8 mouse cellular contexts compared by ENCODE assay signal in the genomic region with DNA sequence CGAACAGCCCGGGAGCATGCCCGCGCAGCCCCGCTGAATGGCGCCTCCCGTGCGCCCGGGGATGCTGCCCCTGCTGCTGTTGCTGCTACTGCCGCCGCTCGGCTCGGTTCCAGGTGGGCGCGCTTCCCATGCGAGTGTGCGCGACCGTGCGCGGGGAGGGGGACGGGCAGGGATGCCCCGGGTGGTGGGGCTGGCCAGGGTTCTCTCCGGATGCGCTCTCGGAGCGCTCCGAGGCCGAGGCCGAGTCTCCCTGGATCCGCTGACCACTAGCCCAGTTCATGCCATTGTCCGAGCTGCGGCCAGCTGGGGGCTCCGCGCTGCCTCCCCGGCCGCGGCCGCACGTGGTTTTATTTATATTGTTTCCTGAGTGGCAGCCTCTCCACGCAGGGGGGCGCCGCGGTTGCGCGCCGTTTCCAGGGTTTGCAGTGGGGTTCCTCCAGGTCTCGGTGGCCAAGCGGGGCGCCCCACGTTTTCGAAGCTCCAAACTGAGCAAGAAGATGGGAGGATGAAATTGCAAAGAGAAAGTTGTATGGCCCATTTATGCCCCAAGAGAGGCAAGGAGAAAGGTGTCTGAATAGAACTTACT. TPM values are rescaled to one million over a fixed set of nuclear protein-coding genes. Genes with fewer than 3 reads are reported as not detected.
A peak's percentile ranks its signal among the peaks of the same experiment; 100 is the strongest.
DNase-seq lines count a peak whose midpoint lies in the region; ATAC-seq and TF ChIP-seq lines count a peak whose summit lies in the region.

No protein-coding gene starts in this region.

- peak overlapping the region; percentile 94 for H3K9ac ChIP-seq in heart, embryonic 13.5 days
- H3K9ac ChIP-seq in liver, embryonic 15.5 days = no peak overlapping the region

- ATAC-seq in heart, embryonic 13.5 days (ENCODE audit: extremely low read depth, insufficient number of reproducible peaks, low FRiP score, low TSS enrichment) = peak; percentile 47
- no peak for ATAC-seq in liver, embryonic 15.5 days (ENCODE audit: insufficient read depth)
- no peak for ATAC-seq in megakaryocyte progenitor cell, adult 5-6 weeks (replicated peaks; ENCODE audit: poor library complexity)

- peak overlapping the region; percentile 94 for H3K4me2 ChIP-seq in heart, embryonic 13.5 days
- H3K4me2 ChIP-seq in liver, embryonic 15.5 days = peak overlapping the region; percentile 72

- peak overlapping the region; percentile 76 for H3ac ChIP-seq in C2C12 (ENCODE audit: control insufficient read depth, insufficient read length, low read depth)

- H3K4me1 ChIP-seq in embryonic facial prominence, embryonic 10.5 days = peaks cover 73% of the 10 kb centered on the region
- peaks cover 51% of the 10 kb centered on the region for H3K4me1 ChIP-seq in heart, embryonic 13.5 days
- peaks cover 13% of the 10 kb centered on the region for H3K4me1 ChIP-seq in liver, embryonic 15.5 days (replicated peaks)

- TF ChIP-seq CTCF in C2C12 (IDR thresholded peaks at IDR 0.05; ENCODE audit: control insufficient read depth, insufficient read depth, insufficient read length) = peak; percentile 5

- H3K79me2 ChIP-seq in C2C12 (ENCODE audit: control insufficient read depth, insufficient read depth) = no peaks in the 10 kb centered on the region

- DNase-seq in adrenal gland, adult 18-20 months (ENCODE audit: low spot score in 2 of 2) = peak; percentile 17 to 33
- DNase-seq in embryonic facial prominence, embryonic 10.5 days (ENCODE audit: low spot score) = peak; percentile 84
- peak; percentile 52 to 76 for DNase-seq in layer of hippocampus, adult 18-20 months (ENCODE audit: low spot score in 2 of 2)
- peak; percentile 55 for DNase-seq in right cerebral cortex, adult 18-20 months

- H3K36me3 ChIP-seq in C2C12 (ENCODE audit: control insufficient read depth, insufficient read depth) = no peaks in the 10 kb centered on the region
- peaks cover 22% of the 10 kb centered on the region for H3K36me3 ChIP-seq in embryonic facial prominence, embryonic 10.5 days (replicated peaks)
- no peaks in the 10 kb centered on the region for H3K36me3 ChIP-seq in heart, embryonic 13.5 days
- H3K36me3 ChIP-seq in liver, embryonic 15.5 days (replicated peaks) = no peaks in the 10 kb centered on the region

- H3K4me3 ChIP-seq in C2C12 (ENCODE audit: insufficient read depth, poor library complexity, severe bottlenecking) = peak overlapping the region; percentile 38
- H3K4me3 ChIP-seq in embryonic facial prominence, embryonic 10.5 days = peak overlapping the region; percentile 95
- peak overlapping the region; percentile 90 for H3K4me3 ChIP-seq in heart, embryonic 13.5 days
- peak overlapping the region; percentile 58 for H3K4me3 ChIP-seq in liver, embryonic 15.5 days (replicated peaks)

- no peaks in the 10 kb centered on the region for H3K9me3 ChIP-seq in embryonic facial prominence, embryonic 10.5 days
- H3K9me3 ChIP-seq in heart, embryonic 13.5 days = no peaks in the 10 kb centered on the region
- H3K9me3 ChIP-seq in liver, embryonic 15.5 days (replicated peaks) = no peaks in the 10 kb centered on the region

- WGBS in embryonic facial prominence, embryonic 10.5 days = under 1% methylated on average over 52 of the region's 52 CpGs
- WGBS in heart, embryonic 13.5 days = under 1% methylated on average over 52 of the region's 52 CpGs
- 1% methylated on average over 52 of the region's 52 CpGs for WGBS in liver, embryonic 15.5 days (ENCODE audit: insufficient replicate concordance)

- no peaks in the 10 kb centered on the region for H3K79me3 ChIP-seq in C2C12 (ENCODE audit: low read depth)

- no peaks in the 10 kb centered on the region for H3K27me3 ChIP-seq in C2C12 (ENCODE audit: control insufficient read depth, insufficient read depth, insufficient read length)
- no peaks in the 10 kb centered on the region for H3K27me3 ChIP-seq in embryonic facial prominence, embryonic 10.5 days (replicated peaks; ENCODE audit: low read depth, poor library complexity, severe bottlenecking)
- H3K27me3 ChIP-seq in heart, embryonic 13.5 days (replicated peaks) = no peaks in the 10 kb centered on the region
- H3K27me3 ChIP-seq in liver, embryonic 15.5 days = peaks cover 74% of the 10 kb centered on the region

- H3K27ac ChIP-seq in embryonic facial prominence, embryonic 10.5 days (replicated peaks) = peak overlapping the region; percentile 99
- peak overlapping the region; percentile 91 for H3K27ac ChIP-seq in heart, embryonic 13.5 days (replicated peaks)
- H3K27ac ChIP-seq in liver, embryonic 15.5 days (replicated peaks) = no peak overlapping the region

TF ChIP-seq in C2C12, 6 proteins besides CTCF, POLR2A, EP300 and RAD21:
- TF ChIP-seq USF1 (IDR thresholded peaks at IDR 0.05; ENCODE audit: low read depth) (peak; percentile 6), MYOG (IDR thresholded peaks at IDR 0.05; ENCODE audit: control insufficient read depth, extremely low read depth, insufficient read length) (no peak)

RNA-seq across cellular contexts. Expression of a gene that starts 0.8 kb away (rescaled TPM):
- 0.59 TPM for polyA plus RNA-seq in C2C12 (2012; fragmentation: generic; extraction: Trizol)
- total RNA-seq in adrenal gland, adult 18-20 months (2021) = under 1 TPM in 1 of 2 experiments, not detected in 1; 0.07 TPM
- polyA plus RNA-seq in embryonic facial prominence, embryonic 10.5 days (2016; fragmentation: Nextera tagmentation; extraction: Ambion mirVana) = 9.5 and 15.1 TPM in 2 replicates
- polyA plus RNA-seq in heart, embryonic 13.5 days (2015; fragmentation: Nextera tagmentation; extraction: Ambion mirVana) = 0.87 and 0.92 TPM in 2 replicates
- 1 to 10 TPM; 3.0 to 3.1 TPM for total RNA-seq in layer of hippocampus, adult 18-20 months (2021)
- polyA plus RNA-seq in liver, embryonic 15.5 days (2015; fragmentation: Nextera tagmentation; extraction: Ambion mirVana) = 0.08 and 0.15 TPM in 2 replicates
- not detected in 2 replicates for total RNA-seq in megakaryocyte progenitor cell, adult 5-6 weeks (2015)
- not detected in 2 replicates for total RNA-seq in megakaryocyte progenitor cell, adult 5-6 weeks (2017)

Comparison
In these comparisons a context has a peak if more than half of its experiments do, and no peak if none do; other contexts are left out.
1. H3K4me3 ChIP-seq: peak in every context shown above with its lines; median percentile 95 in embryonic facial prominence, embryonic 10.5 days; 90 in heart, embryonic 13.5 days; 58 in liver, embryonic 15.5 days; 38 in C2C12.
2. DNase-seq: peak in every context shown above with its lines; median percentile 84 in embryonic facial prominence, embryonic 10.5 days; 64 in layer of hippocampus, adult 18-20 months; 55 in right cerebral cortex, adult 18-20 months; 25 in adrenal gland, adult 18-20 months.